Mouse (Mus musculus) MEL (cell line): ENCODE data around the gene Mettl16. TPM values are rescaled to one million over a fixed set of nuclear protein-coding genes. Genes with fewer than 3 reads are reported as not detected.

ENCODE experiments used
- DNase-seq: peaks from one replicate; pipeline ENCODE4 v3.0.0; 2011; ENCODE audit warnings: low read depth, low spot score
- H3K27ac ChIP-seq: 2 replicates; pipeline ENCODE4 v1.5.1; 2012; ENCODE audit warnings: low read depth, mild to moderate bottlenecking, control low read depth, low read length, moderate library complexity; ENCODE audit not compliant: control insufficient read depth
- H3K27me3 ChIP-seq, 2 experiments: fragments of 150-350 bp in 1 of 2; sonication (generic) in 1 of 2; 2 replicates each; pipeline ENCODE4 v1.6.1; 2012; ENCODE audit warnings: low read length in 2 of 2, mild to moderate bottlenecking in 2 of 2, improper control_type of control experiment in 1 of 2, moderate library complexity in 1 of 2; ENCODE audit not compliant: insufficient read depth in 2 of 2, control insufficient read depth in 1 of 2
- H3K36me3 ChIP-seq, 2 experiments: 2 replicates each; pipeline ENCODE4 v1.6.1; 2012 to 2014; ENCODE audit warnings: low read length in 2 of 2, improper control_type of control experiment in 1 of 2, inconsistent platforms in 1 of 2, mild to moderate bottlenecking in 1 of 2; ENCODE audit not compliant: insufficient read depth in 2 of 2, control insufficient read depth in 1 of 2
- H3K4me1 ChIP-seq, 2 experiments: fragments of 150-350 bp in 1 of 2; sonication (generic) in 1 of 2; 2 replicates each; pipeline ENCODE4 v1.6.1; 2012; ENCODE audit warnings: low read length in 2 of 2, improper control_type of control experiment in 1 of 2, mild to moderate bottlenecking in 1 of 2; ENCODE audit not compliant: insufficient read depth in 2 of 2, control insufficient read depth in 1 of 2
- H3K4me3 ChIP-seq, 2 experiments: fragments of 150-350 bp in 1 of 2; sonication (generic) in 1 of 2; 2 replicates each; pipeline ENCODE4 v1.5.1; 2012; ENCODE audit warnings: low read depth in 2 of 2, low read length in 2 of 2, mild to moderate bottlenecking in 2 of 2, moderate library complexity in 2 of 2, control low read depth in 1 of 2, improper control_type of control experiment in 1 of 2; ENCODE audit not compliant: control insufficient read depth in 1 of 2, insufficient read depth in 1 of 2
- H3K79me2 ChIP-seq: 2 replicates; pipeline ENCODE4 v1.6.1; 2012; ENCODE audit warnings: mild to moderate bottlenecking, low read length, moderate library complexity; ENCODE audit not compliant: control insufficient read depth, poor library complexity, insufficient read depth
- H3K9ac ChIP-seq: 2 replicates; pipeline ENCODE4 v1.6.1; 2012; ENCODE audit warnings: low read depth, mild to moderate bottlenecking, control low read depth, low read length, moderate library complexity; ENCODE audit not compliant: control insufficient read depth, poor library complexity, severe bottlenecking
- H3K9me3 ChIP-seq: fragments of 150-350 bp; sonication (generic); replicated peaks from 2 replicates; pipeline ENCODE4 v1.6.1; 2012; ENCODE audit warnings: mild to moderate bottlenecking, low read length, improper control_type of control experiment, moderate library complexity; ENCODE audit not compliant: insufficient read depth
- BHLHE40 ChIP-seq: IDR thresholded peaks from 2 replicates; pipeline ENCODE4 v1.6.1; 2012; ENCODE audit warnings: low read depth, mild to moderate bottlenecking, inconsistent platforms, low read length, improper control_type of control experiment, borderline replicate concordance
- CHD1 ChIP-seq: IDR thresholded peaks from 2 replicates; pipeline ENCODE4 v1.6.1; 2012; ENCODE audit warnings: low read depth, mild to moderate bottlenecking, inconsistent platforms, low read length, improper control_type of control experiment
- ELF1 ChIP-seq: IDR thresholded peaks from 2 replicates; pipeline ENCODE4 v1.6.1; 2014; ENCODE audit warnings: low read depth, mild to moderate bottlenecking, inconsistent platforms, low read length, improper control_type of control experiment, moderate library complexity
- ETS1 ChIP-seq: IDR thresholded peaks from 2 replicates; pipeline ENCODE4 v1.6.1; 2012; ENCODE audit warnings: low read depth, mild to moderate bottlenecking, inconsistent platforms, low read length, improper control_type of control experiment, moderate library complexity
- GATA1 ChIP-seq: IDR thresholded peaks from 2 replicates; pipeline ENCODE4 v1.6.1; 2011; ENCODE audit warnings: low read depth, low read length, improper control_type of control experiment
- HCFC1 ChIP-seq: IDR thresholded peaks from 2 replicates; pipeline ENCODE4 v1.6.1; 2012; ENCODE audit warnings: low read depth, mild to moderate bottlenecking, inconsistent platforms, low read length, improper control_type of control experiment, moderate library complexity
- MAFK ChIP-seq: IDR thresholded peaks from 2 replicates; pipeline ENCODE4 v1.6.1; 2011; ENCODE audit warnings: low read depth, mild to moderate bottlenecking, low read length, improper control_type of control experiment, borderline replicate concordance
- MAX ChIP-seq: IDR thresholded peaks from 2 replicates; pipeline ENCODE4 v1.6.1; 2011; ENCODE audit warnings: low read length, improper control_type of control experiment
- MEF2A ChIP-seq: IDR thresholded peaks from 2 replicates; pipeline ENCODE4 v1.6.1; 2014; ENCODE audit warnings: low read depth, mild to moderate bottlenecking, inconsistent platforms, low read length, improper control_type of control experiment; ENCODE audit not compliant: poor library complexity, insufficient replicate concordance, severe bottlenecking; ENCODE audit errors: extremely low read depth
- MYB ChIP-seq: IDR thresholded peaks from 2 replicates; pipeline ENCODE4 v1.6.1; 2011; ENCODE audit warnings: mild to moderate bottlenecking, low read depth, low read length, improper control_type of control experiment
- POLR2A ChIP-seq, 2 experiments: IDR thresholded peaks; 2 replicates each; pipeline ENCODE4 v1.6.1; 2011 to 2012; ENCODE audit warnings: low read length in 2 of 2, mild to moderate bottlenecking in 2 of 2, control low read depth in 1 of 2, improper control_type of control experiment in 1 of 2, low read depth in 1 of 2, moderate library complexity in 1 of 2; ENCODE audit not compliant: control insufficient read depth in 1 of 2, insufficient read depth in 1 of 2, poor library complexity in 1 of 2
- RAD21 ChIP-seq: IDR thresholded peaks from 2 replicates; pipeline ENCODE4 v1.6.1; 2011; ENCODE audit warnings: mild to moderate bottlenecking, low read depth, low read length, improper control_type of control experiment
- UBTF ChIP-seq: IDR thresholded peaks from 2 replicates; pipeline ENCODE4 v1.6.1; 2012; ENCODE audit warnings: low read depth, mild to moderate bottlenecking, inconsistent platforms, low read length, improper control_type of control experiment, moderate library complexity, borderline replicate concordance; ENCODE audit not compliant: insufficient read depth
- USF1 ChIP-seq: IDR thresholded peaks from 2 replicates; pipeline ENCODE4 v1.6.1; 2014; ENCODE audit warnings: low read depth, mild to moderate bottlenecking, inconsistent platforms, low read length, improper control_type of control experiment, moderate library complexity
- ZKSCAN1 ChIP-seq: IDR thresholded peaks from 2 replicates; pipeline ENCODE4 v1.6.1; 2012; ENCODE audit warnings: low read depth, mild to moderate bottlenecking, inconsistent platforms, low read length, improper control_type of control experiment, moderate library complexity
- ZMIZ1 ChIP-seq: IDR thresholded peaks from 2 replicates; pipeline ENCODE4 v1.6.1; 2012; ENCODE audit warnings: low read depth, mild to moderate bottlenecking, inconsistent platforms, low read length, improper control_type of control experiment, moderate library complexity
- ZNF384 ChIP-seq: IDR thresholded peaks from 2 replicates; pipeline ENCODE4 v1.6.1; 2012; ENCODE audit warnings: low read depth, mild to moderate bottlenecking, inconsistent platforms, low read length, improper control_type of control experiment
- polyA plus RNA-seq, 2 experiments: library from polyadenylated mRNA; stranded (reverse) in 1 of 2; unstranded in 1 of 2; fragments of >175 nt in 1 of 2; fragments of >200 nt in 1 of 2; gene quantifications; 2 replicates each; pipeline versions ENCODE4 v1.2.1 to v1.2.4; 2012; ENCODE audit warnings: low replicate concordance in 2 of 2, low read depth in 1 of 2; ENCODE audit not compliant: insufficient read length in 2 of 2, insufficient read depth in 1 of 2, missing spikeins in 1 of 2
- total RNA-seq: library from RNA; depleted of rRNA; stranded (reverse); fragments of 300-350 nt; gene quantifications from 2 replicates; pipeline ENCODE4 v1.2.3, GENCODE M21; 2012

The Mettl16 gene
- total and polyA plus RNA-seq, 3 experiments = 76.3 to 116 TPM; not detected in 1

- Histone ChIP-seq H3K4me3 (no peak overlapping the region), H3K79me2 (no peaks in the 10 kb centered on the region), H3K9me3 (no peaks in the 10 kb centered on the region), H3K4me1 (no peaks in the 10 kb centered on the region), H3K36me3 (no peaks in the 10 kb centered on the region; a peak in 1 of 4 replicates), H3K27me3 (no peaks in the 10 kb centered on the region), H3K27ac (no peak overlapping the region), H3K9ac (no peak overlapping the region)
- TF ChIP-seq MAFK (no peak), POLR2A (IDR thresholded peaks at IDR 0.05; ENCODE audit: control insufficient read depth in 1 of 2, insufficient read depth in 1 of 2, low read depth in 1 of 2, low read length in 2 of 2, poor library complexity in 1 of 2) (no peak), RAD21 (no peak), UBTF (no peak), MEF2A (no peak), BHLHE40 (no peak), CHD1 (no peak), ZNF384 (no peak), MYB (no peak)
- no peak for DNase-seq
Observed at GRCm38 (mm10) chr11:74867181-74867580, 96.6 kb downstream of the Mettl16 start.

- no peak for DNase-seq
- H3K4me1 ChIP-seq = no peaks in the 10 kb centered on the region
- no peak overlapping the region for H3K4me3 ChIP-seq
- no peaks in the 10 kb centered on the region for H3K9me3 ChIP-seq
- no peaks in the 10 kb centered on the region; a peak in 1 of 4 replicates for H3K36me3 ChIP-seq
- no peak overlapping the region for H3K27ac ChIP-seq
- no peaks in the 10 kb centered on the region for H3K27me3 ChIP-seq
- no peaks in the 10 kb centered on the region for H3K79me2 ChIP-seq
- H3K9ac ChIP-seq = no peak overlapping the region
- TF ChIP-seq MYB (no peak), ZKSCAN1 (no peak), ELF1 (no peak), USF1 (no peak), CHD1 (no peak), HCFC1 (no peak), ZMIZ1 (no peak), GATA1 (no peak), MAX (no peak), POLR2A (IDR thresholded peaks at IDR 0.05; ENCODE audit: control insufficient read depth in 1 of 2, insufficient read depth in 1 of 2, low read depth in 1 of 2, low read length in 2 of 2, poor library complexity in 1 of 2) (no peak), ETS1 (no peak)
Observed at GRCm38 (mm10) chr11:74868046-74868760, 97.6 kb downstream of the Mettl16 start.
